Mouse (Mus musculus): Measurements from ENCODE around the gene Gas2l3. TPM values are rescaled to one million over a fixed set of nuclear protein-coding genes. Genes with fewer than 3 reads are reported as not detected.

Gas2l3 gene
- total and polyA plus RNA-seq, 3 experiments, result 2.9 to 3.7 TPM; not detected in 1

DNA sequence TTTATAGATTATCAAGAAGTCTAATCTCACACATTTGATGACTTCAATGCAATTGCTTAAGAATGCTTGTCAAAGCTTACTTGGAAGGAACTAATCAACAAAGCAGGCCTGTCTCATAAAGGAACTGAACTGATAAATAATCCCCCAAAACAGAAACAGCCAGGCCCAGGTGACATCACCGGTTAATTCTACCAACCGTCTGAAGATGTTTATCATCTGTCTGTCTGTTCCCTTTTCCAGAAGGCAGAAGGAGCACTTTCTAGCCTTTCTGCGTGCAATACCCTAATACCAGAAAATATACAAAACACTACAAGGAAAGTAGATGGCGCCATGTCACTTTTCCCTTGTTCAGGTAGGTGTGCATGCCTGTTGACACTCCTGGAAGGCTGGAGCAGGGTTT is 45.7 kb upstream of the Gas2l3 start:
- DNase-seq (ENCODE audit: low read depth, low spot score), result peak; percentile 68
- peaks cover 0 to 47% of the 10 kb centered on the region in 2 experiments; a peak in 2 of 4 replicates for H3K36me3 ChIP-seq (ENCODE audit: control insufficient read depth in 1 of 2, insufficient read depth in 2 of 2, low read length in 2 of 2)
- no peaks in the 10 kb centered on the region for H3K79me2 ChIP-seq (ENCODE audit: control insufficient read depth, insufficient read depth, low read length, poor library complexity)
- H3K4me3 ChIP-seq (ENCODE audit: control insufficient read depth in 1 of 2, insufficient read depth in 1 of 2, low read depth in 2 of 2, low read length in 2 of 2), result no peak overlapping the region
- no peaks in the 10 kb centered on the region for H3K27me3 ChIP-seq (ENCODE audit: control insufficient read depth in 1 of 2, insufficient read depth in 2 of 2, low read length in 2 of 2)
- no peaks in the 10 kb centered on the region for H3K9me3 ChIP-seq (replicated peaks; ENCODE audit: insufficient read depth, low read length)
- peaks cover 20 to 37% of the 10 kb centered on the region in 2 experiments for H3K4me1 ChIP-seq (ENCODE audit: control insufficient read depth in 1 of 2, insufficient read depth in 2 of 2, low read length in 2 of 2)
- H3K9ac ChIP-seq (ENCODE audit: control insufficient read depth, low read depth, low read length, poor library complexity, severe bottlenecking), result no peak overlapping the region
- H3K27ac ChIP-seq (ENCODE audit: control insufficient read depth, low read depth, low read length), result peak overlapping the region; percentile 49
- TF ChIP-seq GATA1 (IDR thresholded peaks at IDR 0.05; ENCODE audit: low read depth, low read length) (peak; percentile 74; the same call in 1 of the 2 replicates), JUND (IDR thresholded peaks at IDR 0.05; ENCODE audit: low read depth, low read length) (0 out of 2 replicates have a peak, but pooled peaks have one; percentile 24), ELF1 (IDR thresholded peaks at IDR 0.05; ENCODE audit: low read depth, low read length) (no peak), RAD21 (IDR thresholded peaks at IDR 0.05; ENCODE audit: low read depth, low read length) (peak; percentile 14; the same call in 1 of the 2 replicates), MAFK (IDR thresholded peaks at IDR 0.05; ENCODE audit: borderline replicate concordance, low read depth, low read length) (no peak), MXI1 (IDR thresholded peaks at IDR 0.05; ENCODE audit: low read depth, low read length) (0 out of 2 replicates have a peak, but pooled peaks have one; percentile 27), BHLHE40 (IDR thresholded peaks at IDR 0.05; ENCODE audit: borderline replicate concordance, low read depth, low read length) (0 out of 2 replicates have a peak, but pooled peaks have one; percentile 16), CHD1 (IDR thresholded peaks at IDR 0.05; ENCODE audit: low read depth, low read length) (no peak), MAX (IDR thresholded peaks at IDR 0.05; ENCODE audit: low read length) (no peak), UBTF (IDR thresholded peaks at IDR 0.05; ENCODE audit: borderline replicate concordance, insufficient read depth, low read depth, low read length) (no peak), MYB (IDR thresholded peaks at IDR 0.05; ENCODE audit: low read depth, low read length) (peak; percentile 87), ZMIZ1 (IDR thresholded peaks at IDR 0.05; ENCODE audit: low read depth, low read length) (no peak), NELFE (IDR thresholded peaks at IDR 0.05; ENCODE audit: low read depth, low read length) (no peak), MYC (IDR thresholded peaks at IDR 0.05; ENCODE audit: low read depth, low read length) (0 out of 2 replicates have a peak, but pooled peaks have one; percentile 22), EP300 (IDR thresholded peaks at IDR 0.05; ENCODE audit: low read depth in 1 of 2, low read length in 2 of 2) (peak; percentile 78 to 92), ETS1 (IDR thresholded peaks at IDR 0.05; ENCODE audit: low read depth, low read length) (peak; percentile 96), SIN3A (IDR thresholded peaks at IDR 0.05; ENCODE audit: low read length) (peak; percentile 67), RCOR1 (IDR thresholded peaks at IDR 0.05; ENCODE audit: low read depth, low read length) (peak; percentile 14; the same call in 1 of the 2 replicates), TAL1 (IDR thresholded peaks at IDR 0.05; ENCODE audit: low read length) (no peak), E2F4 (IDR thresholded peaks at IDR 0.05; ENCODE audit: borderline replicate concordance, low read depth, low read length) (no peak), ZKSCAN1 (IDR thresholded peaks at IDR 0.05; ENCODE audit: low read depth, low read length) (no peak), ZNF384 (IDR thresholded peaks at IDR 0.05; ENCODE audit: low read depth, low read length) (no peak), KAT2A (conservative IDR thresholded peaks at IDR 0.05; ENCODE audit: low read depth, low read length) (0 out of 2 replicates have a peak, but pooled peaks have one; percentile 24), SMC3 (IDR thresholded peaks at IDR 0.05; ENCODE audit: low read depth, low read length) (peak; percentile 38), TCF12 (IDR thresholded peaks at IDR 0.05; ENCODE audit: low read depth, low read length) (peak; percentile 81), POLR2A (IDR thresholded peaks at IDR 0.05; ENCODE audit: control insufficient read depth in 1 of 2, insufficient read depth in 1 of 2, low read depth in 1 of 2, low read length in 2 of 2, poor library complexity in 1 of 2) (no peak), CTCF (IDR thresholded peaks at IDR 0.05 in 2 of 3, conservative IDR thresholded peaks at IDR 0.05 in 1 of 3; ENCODE audit: control insufficient read depth in 1 of 3, insufficient read depth in 1 of 3, low read depth in 2 of 3, low read length in 3 of 3, poor library complexity in 1 of 3, severe bottlenecking in 1 of 3) (peak in 1 of 3 experiments; percentile 36; a peak in 2 of 6 replicates), CHD2 (IDR thresholded peaks at IDR 0.05; ENCODE audit: low read length) (no peak), HCFC1 (IDR thresholded peaks at IDR 0.05; ENCODE audit: low read depth, low read length) (no peak), POLR2AphosphoS2 (IDR thresholded peaks at IDR 0.05; ENCODE audit: low read length) (no peak), NRF1 (IDR thresholded peaks at IDR 0.05; ENCODE audit: insufficient read depth, low read depth, low read length, poor library complexity, severe bottlenecking) (no peak), POLR2AphosphoS5 (IDR thresholded peaks at IDR 0.05; ENCODE audit: borderline replicate concordance, low read depth, low read length) (no peak), MAZ (IDR thresholded peaks at IDR 0.05; ENCODE audit: low read depth, low read length) (no peak), MEF2A (IDR thresholded peaks at IDR 0.05; ENCODE audit: extremely low read depth, insufficient replicate concordance, low read depth, low read length, poor library complexity, severe bottlenecking) (0 out of 2 replicates have a peak, but pooled peaks have one; percentile 45), ZC3H11A (IDR thresholded peaks at IDR 0.05; ENCODE audit: low read depth, low read length) (peak; percentile 39; the same call in 1 of the 2 replicates), GABPA (IDR thresholded peaks at IDR 0.05; ENCODE audit: low read depth, low read length) (no peak), USF2 (IDR thresholded peaks at IDR 0.05; ENCODE audit: borderline replicate concordance in 1 of 2, insufficient read depth in 1 of 2, low read depth in 1 of 2, low read length in 2 of 2) (no peak)

Data from MEL (cell line).